Mouse (Mus musculus) liver, embryonic 14.5 days (tissue): Measurements from ENCODE around the gene Auts2. TPM values are rescaled to one million over a fixed set of nuclear protein-coding genes. Genes with fewer than 3 reads are reported as not detected.
A peak's percentile ranks its signal among the peaks of the same experiment; 100 is the strongest.

Source experiments
- ATAC-seq: fragments of 200-750 bp; cut with Nextera tagmentation; 2 replicates; pipeline ENCODE4 v1.8.0; 2017; ENCODE audit warnings: moderate number of reproducible peaks, mild to moderate bottlenecking, moderate library complexity; ENCODE audit not compliant: insufficient read depth
- DNase-seq, 3 experiments: peaks; one replicate each; pipeline ENCODE4 v3.0.0-alpha.2; 2012 to 2013; ENCODE audit warnings: low read depth in 3 of 3, low spot score in 3 of 3
- H3K27ac ChIP-seq: fragments of 300-500 bp; sonication (generic); 2 replicates; pipeline ENCODE4 v1.5.1; 2014; ENCODE audit warnings: moderate library complexity, mild to moderate bottlenecking, control low read depth, inconsistent platforms
- H3K27me3 ChIP-seq: fragments of 300-500 bp; sonication (generic); 2 replicates; pipeline ENCODE4 v1.6.1; 2014; ENCODE audit warnings: mild to moderate bottlenecking, low read length, moderate library complexity; ENCODE audit not compliant: control insufficient read depth, insufficient read depth
- H3K36me3 ChIP-seq: fragments of 300-500 bp; sonication (generic); replicated peaks from 2 replicates; pipeline ENCODE4 v1.6.1; 2014; ENCODE audit warnings: low read depth; ENCODE audit not compliant: control insufficient read depth, insufficient read depth
- H3K4me1 ChIP-seq, 2 experiments: fragments of 200-500 bp in 1 of 2; fragments of 300-500 bp in 1 of 2; sonication (generic) in 1 of 2; replicated peaks; 2 replicates each; pipeline ENCODE4 v1.6.1; 2012 to 2014; ENCODE audit warnings: antibody characterized with exemption in 1 of 2, inconsistent platforms in 1 of 2, low read length in 1 of 2; ENCODE audit not compliant: control insufficient read depth in 2 of 2, insufficient read depth in 2 of 2
- H3K4me2 ChIP-seq: fragments of 300-500 bp; sonication (generic); 2 replicates; pipeline ENCODE4 v1.6.1; 2014; ENCODE audit warnings: low read depth, mild to moderate bottlenecking, control low read depth, moderate library complexity
- H3K4me3 ChIP-seq, 2 experiments: fragments of 200-500 bp in 1 of 2; fragments of 300-500 bp in 1 of 2; sonication (generic) in 1 of 2; 2 replicates each; pipeline ENCODE4 v1.5.1; 2012 to 2014; ENCODE audit warnings: low read depth in 2 of 2, low read length in 2 of 2, mild to moderate bottlenecking in 2 of 2, control low read depth in 1 of 2, inconsistent platforms in 1 of 2, moderate library complexity in 1 of 2; ENCODE audit not compliant: insufficient read depth in 1 of 2
- H3K9ac ChIP-seq: fragments of 300-500 bp; sonication (generic); replicated peaks from 2 replicates; pipeline ENCODE4 v1.6.1; 2014; ENCODE audit warnings: mild to moderate bottlenecking, control low read depth, moderate library complexity
- H3K9me3 ChIP-seq: fragments of 300-500 bp; sonication (generic); 2 replicates; pipeline ENCODE4 v1.6.1; 2016; ENCODE audit warnings: low read length, mixed read lengths; ENCODE audit not compliant: control insufficient read depth
- CTCF ChIP-seq: IDR thresholded peaks from 2 replicates; pipeline ENCODE4 v1.5.1; 2016; ENCODE audit warnings: antibody characterized with exemption, low read depth, control low read depth
- EP300 ChIP-seq: IDR thresholded peaks from 2 replicates; pipeline ENCODE4 v1.6.1; 2016; ENCODE audit warnings: antibody characterized with exemption, low read depth
- WGBS: fragments of 180-500 bp; shearing (Covaris S2); extraction: QIAGEN DNeasy Blood & Tissue Kit; methylation state at CpG from one replicate; pipeline ENCODE4 v1.1.7; 2014; ENCODE audit not compliant: insufficient replicate concordance; 5-methylcytosine and 5-hydroxymethylcytosine counted together
- polyA plus RNA-seq, 2 experiments: library from polyadenylated mRNA; depleted of rRNA in 1 of 2; stranded (reverse) in 1 of 2; unstranded in 1 of 2; fragments of >200 nt; fragmentation: Nextera tagmentation in 1 of 2; extraction: Ambion mirVana in 1 of 2; gene quantifications; 2 replicates each; pipeline versions ENCODE4 v1.2.1 to v1.2.3; 2012 to 2014

Auts2 gene
- polyA plus RNA-seq, 2 experiments: 0.77 to 1.6 TPM

DNA sequence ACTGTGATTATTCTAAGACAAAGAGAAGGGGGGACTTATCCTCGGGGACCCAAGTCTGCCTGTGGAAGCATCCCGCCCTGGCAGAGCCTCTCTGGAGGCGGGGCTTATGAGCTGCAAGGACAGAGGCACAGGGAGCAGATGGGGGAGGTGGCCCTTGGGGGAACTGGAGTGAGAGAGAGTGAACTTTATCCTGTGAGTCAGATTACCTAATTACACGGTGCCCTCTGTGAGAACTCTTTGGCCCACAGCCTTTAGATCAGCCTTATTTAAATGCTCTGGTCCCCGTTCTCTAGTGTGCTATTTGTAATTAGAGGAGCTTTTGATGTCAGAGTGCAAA, 809.9 kb downstream of the Auts2 start:
- Histone ChIP-seq H3K27ac (no peak overlapping the region), H3K9ac (no peak overlapping the region), H3K36me3 (no peaks in the 10 kb centered on the region), H3K4me1 (peaks cover 0 to 2% of the 10 kb centered on the region in 2 experiments; a peak in 2 of 4 replicates), H3K9me3 (no peaks in the 10 kb centered on the region), H3K4me3 (no peak overlapping the region), H3K4me2 (no peak overlapping the region), H3K27me3 (no peaks in the 10 kb centered on the region)
- DNase-seq: peak in 2 of 3 experiments; percentile 4 to 9
- 11% methylated on average over 5 of the region's 5 CpGs for WGBS
- 0 out of 2 replicates have a peak, but pooled peaks have one; percentile 52 for ATAC-seq
- TF ChIP-seq CTCF: no peak
- no peak for TF ChIP-seq EP300

- ATAC-seq: no peak
- 27% methylated on average over 7 of the region's 7 CpGs for WGBS
- H3K27ac ChIP-seq: no peak overlapping the region
Measured at GRCm38 (mm10) chr5:131732631-131733323, 810.4 kb downstream of the Auts2 start.

GRCm38 (mm10) chr5:131729456-131729855, 813.7 kb downstream of the Auts2 start:
- H3K4me1 ChIP-seq: peaks cover 0 to 2% of the 10 kb centered on the region in 2 experiments; a peak in 2 of 4 replicates
- H3K4me2 ChIP-seq: no peak overlapping the region
- no peak overlapping the region for H3K27ac ChIP-seq
- DNase-seq (no peak), ATAC-seq (no peak)
- H3K36me3 ChIP-seq: no peaks in the 10 kb centered on the region
- 53% methylated on average over 4 of the region's 4 CpGs for WGBS
- H3K9me3 ChIP-seq: no peaks in the 10 kb centered on the region
- H3K4me3 ChIP-seq: no peak overlapping the region
- no peak overlapping the region for H3K9ac ChIP-seq
- no peaks in the 10 kb centered on the region for H3K27me3 ChIP-seq
- no peak for TF ChIP-seq CTCF
- TF ChIP-seq EP300: no peak

More at GRCm38 (mm10) chr5:131732631-131733323, 810.4 kb downstream of the Auts2 start:
- Histone ChIP-seq H3K4me1 (peaks cover 0 to 2% of the 10 kb centered on the region in 2 experiments; a peak in 2 of 4 replicates), H3K4me3 (no peak overlapping the region), H3K9ac (no peak overlapping the region), H3K36me3 (no peaks in the 10 kb centered on the region), H3K4me2 (no peak overlapping the region), H3K27me3 (no peaks in the 10 kb centered on the region), H3K9me3 (no peaks in the 10 kb centered on the region)
- DNase-seq: no peak
- TF ChIP-seq EP300 (no peak), CTCF (no peak)

DNA sequence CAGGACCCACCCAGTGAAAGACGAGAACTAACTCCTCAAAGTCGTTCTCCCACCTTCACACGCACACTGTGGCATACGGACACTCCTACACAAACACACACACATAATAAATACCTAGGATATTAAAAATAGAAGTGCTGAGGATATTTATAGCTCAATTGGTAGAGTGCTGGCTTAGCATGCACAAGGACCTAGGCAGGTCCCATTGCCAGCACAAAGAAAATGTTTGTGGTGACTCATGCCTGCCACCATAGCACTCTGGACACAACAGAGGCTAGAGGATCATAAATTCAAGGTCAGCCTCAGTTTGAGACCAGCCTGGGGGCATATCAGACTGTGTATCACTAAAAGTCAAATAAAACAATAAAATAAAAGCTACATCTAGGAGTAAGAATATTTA, 815.2 kb downstream of the Auts2 start:
- no peak overlapping the region for H3K4me2 ChIP-seq
- 68% methylated on average over 4 of the region's 4 CpGs for WGBS
- H3K9ac ChIP-seq: no peak overlapping the region
- H3K36me3 ChIP-seq: no peaks in the 10 kb centered on the region
- H3K27me3 ChIP-seq: no peaks in the 10 kb centered on the region
- no peak for DNase-seq
- no peak for ATAC-seq
- no peak for TF ChIP-seq CTCF
- no peak for TF ChIP-seq EP300
- H3K27ac ChIP-seq: no peak overlapping the region
- H3K4me1 ChIP-seq: no peaks in the 10 kb centered on the region; a peak in 1 of 4 replicates
- H3K4me3 ChIP-seq: no peak overlapping the region
- no peaks in the 10 kb centered on the region for H3K9me3 ChIP-seq

- Histone ChIP-seq H3K9me3 (no peaks in the 10 kb centered on the region), H3K27me3 (no peaks in the 10 kb centered on the region), H3K4me2 (no peak overlapping the region), H3K4me3 (no peak overlapping the region), H3K9ac (no peak overlapping the region), H3K4me1 (no peaks in the 10 kb centered on the region), H3K27ac (no peak overlapping the region), H3K36me3 (no peaks in the 10 kb centered on the region)
- TF ChIP-seq EP300: no peak
- TF ChIP-seq CTCF: no peak
- 18% methylated on average over 1 of the region's 1 CpGs for WGBS
- no peak for DNase-seq
- ATAC-seq: no peak
Measured at GRCm38 (mm10) chr5:131724508-131724907, 818.6 kb downstream of the Auts2 start.
